Mouse (Mus musculus) retina, embryonic 14.5 days (tissue): Measurements from ENCODE around the gene Commd4.
"Not testable (repeated sequence)": the region's sequence is repeated elsewhere in the genome, so short reads cannot be mapped to it uniquely, and the experiment has no call there.

ENCODE experiments used
- DNase-seq: peaks from one replicate; pipeline ENCODE4 v3.0.0-alpha.2; 2015; ENCODE audit warnings: low spot score

The Commd4 gene

GRCm38 (mm10) chr9:57158013-57158470 lies at the start of gene Commd4:
Commd4 (minus strand) TSS chr9:57158331.
- DNase-seq, result peak; percentile 96

DNA sequence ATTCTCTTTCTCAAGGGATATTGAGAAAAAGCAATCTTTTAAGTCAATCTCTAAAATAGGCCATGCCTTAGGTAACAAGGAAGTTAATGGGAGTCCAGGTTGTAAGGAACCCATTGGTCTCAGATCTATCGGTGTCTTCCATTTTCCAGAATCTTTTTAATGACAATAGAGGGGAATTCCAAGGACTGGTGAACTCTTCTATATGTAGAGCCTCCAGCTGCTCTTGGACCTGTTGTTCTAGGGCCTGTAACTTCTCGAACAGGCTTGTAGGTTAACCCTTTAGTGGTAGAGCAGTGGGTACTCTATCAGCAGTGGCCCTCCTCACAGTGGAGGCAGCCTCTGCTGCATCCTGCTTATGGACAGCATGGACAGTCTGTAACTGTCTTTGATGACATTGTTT lies 48.8 kb upstream of the Commd4 start:
- no peak for DNase-seq

DNA sequence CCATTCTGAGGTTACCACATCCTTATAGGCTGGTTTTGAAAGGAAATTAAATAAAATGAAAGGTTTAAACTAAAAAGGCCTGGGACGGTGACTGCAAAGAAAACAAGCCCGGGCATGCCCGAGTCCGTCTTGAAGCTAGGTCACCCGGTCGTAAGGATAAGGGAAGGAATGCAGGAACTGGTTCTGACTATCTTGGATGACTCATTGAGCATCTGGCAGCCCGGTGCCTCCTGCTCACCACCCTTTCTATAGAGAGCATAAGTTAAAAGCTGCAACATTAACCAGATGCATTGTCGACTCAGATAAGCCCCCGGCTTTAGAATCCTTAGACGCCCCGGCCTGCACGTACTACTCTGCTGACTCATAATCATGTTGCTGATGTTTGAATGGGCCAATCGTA lies 45.4 kb upstream of the Commd4 start:
- DNase-seq, result not testable (repeated sequence)

DNA sequence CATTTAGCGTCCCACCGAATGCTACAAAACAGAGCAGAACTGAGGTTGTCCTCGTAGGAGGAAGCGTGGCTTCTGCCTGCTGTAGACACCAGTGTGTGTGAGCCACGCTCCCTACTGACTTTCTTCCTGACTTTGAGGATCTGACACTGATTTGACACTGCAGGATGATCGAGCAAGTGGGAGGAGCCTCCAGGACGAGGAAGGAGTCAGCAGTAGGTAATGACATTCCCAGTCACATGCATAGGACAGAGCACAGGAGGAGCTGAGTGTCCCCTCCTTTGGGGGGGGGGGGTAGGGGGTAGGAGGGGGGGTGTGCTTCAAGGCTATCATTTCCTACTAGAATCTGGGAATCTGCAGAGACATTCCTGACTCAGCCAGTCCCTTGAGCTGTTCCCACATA lies 44.9 kb upstream of the Commd4 start:
- DNase-seq, result no peak

GRCm38 (mm10) chr9:57197414-57197813 lies 39.3 kb upstream of the Commd4 start:
- no peak for DNase-seq

DNA sequence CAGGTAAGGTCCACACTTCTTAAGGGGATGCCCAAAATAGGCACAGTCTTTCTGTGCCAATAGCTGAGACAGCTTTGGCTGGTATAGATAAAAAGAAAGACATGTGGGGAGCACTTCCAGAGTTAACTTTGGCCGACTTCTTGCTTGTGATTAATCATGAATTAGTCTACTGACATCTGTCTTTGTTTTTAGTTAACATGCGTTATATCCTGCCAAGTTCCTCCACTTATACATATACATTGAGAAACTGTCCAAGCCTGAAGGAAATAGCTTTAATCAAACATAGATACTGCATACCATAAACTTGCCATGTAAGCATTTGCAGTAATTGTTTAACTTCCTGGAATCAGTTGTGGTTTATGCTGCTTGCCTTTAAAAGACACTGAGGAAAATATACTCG lies 38.6 kb upstream of the Commd4 start:
- no peak for DNase-seq

- DNase-seq, result no peak
Observed at GRCm38 (mm10) chr9:57168411-57168810, 10.3 kb upstream of the Commd4 start.

GRCm38 (mm10) chr9:57166173-57166572 lies 8.0 kb upstream of the Commd4 start:
- no peak for DNase-seq

DNA sequence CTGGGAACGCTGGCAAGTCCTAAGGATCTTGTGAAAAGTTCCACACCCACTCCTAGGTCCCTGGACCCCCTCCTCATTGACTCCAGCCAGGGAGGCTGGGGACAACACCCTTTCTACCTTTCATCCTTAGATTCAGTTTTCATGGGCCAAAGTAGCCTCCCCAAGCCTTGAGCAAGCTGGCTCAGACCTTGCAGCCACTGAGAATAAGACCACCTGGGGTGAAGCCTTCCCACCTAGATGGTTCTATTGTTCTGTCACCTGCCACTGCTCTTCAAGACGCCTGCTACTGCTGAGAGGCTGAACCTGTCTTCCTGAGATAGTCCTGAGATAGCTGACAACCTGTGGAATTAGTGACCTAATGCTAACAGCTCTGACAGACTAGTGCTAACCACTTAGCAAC lies 5.0 kb upstream of the Commd4 start:
- DNase-seq, result no peak

- DNase-seq, result peak; percentile 44
Observed at GRCm38 (mm10) chr9:57162496-57162895, 4.4 kb upstream of the Commd4 start.

GRCm38 (mm10) chr9:57158506-57158905 lies 375 bp upstream of the Commd4 start:
- no peak for DNase-seq

GRCm38 (mm10) chr9:57157499-57157898 lies 632 bp downstream of the Commd4 start:
- no peak for DNase-seq

GRCm38 (mm10) chr9:57156823-57157222 lies 1.3 kb downstream of the Commd4 start:
- no peak for DNase-seq

- DNase-seq, result no peak
Observed at GRCm38 (mm10) chr9:57156383-57156782, 1.7 kb downstream of the Commd4 start.

GRCm38 (mm10) chr9:57152331-57152730 lies 5.8 kb downstream of the Commd4 start:
- no peak for DNase-seq

DNA sequence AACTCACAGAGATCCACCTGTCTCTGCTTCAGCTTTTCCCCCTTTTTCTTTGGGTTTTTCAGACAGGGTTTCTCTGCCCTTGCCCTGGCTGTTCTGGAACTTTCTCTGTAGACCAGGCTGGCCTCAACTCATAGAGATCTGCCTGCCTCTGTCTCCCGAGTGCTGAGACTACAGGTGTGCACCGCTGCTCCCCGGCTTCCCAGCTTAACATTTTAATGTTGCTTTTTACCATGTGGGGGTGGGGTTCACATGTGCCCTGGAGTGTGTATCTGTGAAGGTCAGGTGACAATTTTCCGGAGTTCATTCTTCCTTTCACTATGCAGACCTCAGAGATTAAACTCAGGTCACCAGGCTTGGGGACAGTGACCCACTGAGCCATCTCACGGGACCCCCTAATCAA lies 7.9 kb downstream of the Commd4 start:
- DNase-seq, result no peak

DNA sequence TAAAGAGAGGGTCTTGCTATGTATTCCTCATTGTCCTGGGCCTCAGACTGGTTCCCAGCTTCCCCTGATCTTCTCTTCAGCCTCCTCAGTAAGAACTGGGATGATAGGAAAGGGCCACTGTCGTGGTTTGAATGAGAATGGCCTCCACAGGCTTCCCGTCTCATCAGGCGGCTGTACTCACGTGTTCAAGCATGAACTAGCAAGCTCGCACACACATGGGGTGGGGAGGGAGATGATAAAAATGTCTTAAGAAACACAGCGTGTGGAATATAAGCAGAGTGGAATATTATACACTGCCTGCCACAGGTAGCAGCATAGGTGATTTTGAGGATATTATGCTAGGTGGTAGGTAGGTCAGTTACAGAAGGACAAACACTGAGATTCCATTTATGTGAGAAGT lies 9.1 kb downstream of the Commd4 start:
- no peak for DNase-seq

GRCm38 (mm10) chr9:57148144-57148878 lies 9.8 kb downstream of the Commd4 start, which contains the start of gene Neil1:
Neil1 (minus strand) TSS chr9:57148305.
- DNase-seq, result peak; percentile 90

DNA sequence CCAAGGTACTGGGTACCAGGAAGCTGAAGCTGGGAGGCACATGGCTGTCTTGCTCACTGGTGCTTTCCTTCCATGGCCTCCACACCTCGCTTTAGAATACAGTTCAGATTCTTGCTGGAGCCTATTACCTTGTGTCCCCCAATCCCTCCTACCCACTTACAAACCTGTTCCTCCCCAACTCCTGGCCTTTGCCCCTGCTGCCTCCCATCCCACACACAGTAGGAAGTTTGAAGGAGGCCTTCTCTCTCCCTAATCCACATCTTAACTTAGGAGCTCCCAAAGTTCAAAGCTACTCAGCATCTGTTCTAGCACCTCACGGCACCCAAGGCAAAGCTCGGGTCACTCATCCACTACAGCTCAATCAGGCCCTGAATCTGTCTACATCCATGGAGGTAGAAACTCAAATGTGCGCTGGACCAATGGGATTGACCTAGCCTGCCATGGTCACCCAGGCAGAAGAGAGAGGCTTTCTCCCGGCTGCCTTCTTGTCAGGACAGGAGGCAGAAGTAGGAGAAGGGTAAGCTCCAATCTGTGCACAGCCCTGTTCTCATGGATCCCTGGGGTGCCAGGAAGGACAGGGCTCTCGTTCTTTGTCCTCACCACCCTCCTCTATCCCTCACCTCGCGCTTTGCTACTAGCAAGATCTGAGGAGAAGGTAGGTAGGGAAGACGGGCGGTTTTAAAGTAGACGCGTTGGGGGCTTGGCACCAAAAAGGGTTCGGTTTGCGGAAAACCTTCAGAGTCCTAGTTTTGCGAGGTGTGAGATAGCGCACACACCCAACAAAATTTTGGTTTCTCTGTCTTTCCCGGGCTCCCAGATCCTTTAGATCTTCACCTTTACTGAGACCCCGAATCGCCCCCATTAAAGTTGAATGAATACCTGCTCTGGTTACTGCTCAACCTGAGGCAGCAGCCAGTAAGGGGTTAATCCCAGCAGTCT lies 10.7 kb downstream of the Commd4 start:
- DNase-seq, result peak; percentile 41

- no peak for DNase-seq
Observed at GRCm38 (mm10) chr9:57146451-57147066, 11.6 kb downstream of the Commd4 start.

DNA sequence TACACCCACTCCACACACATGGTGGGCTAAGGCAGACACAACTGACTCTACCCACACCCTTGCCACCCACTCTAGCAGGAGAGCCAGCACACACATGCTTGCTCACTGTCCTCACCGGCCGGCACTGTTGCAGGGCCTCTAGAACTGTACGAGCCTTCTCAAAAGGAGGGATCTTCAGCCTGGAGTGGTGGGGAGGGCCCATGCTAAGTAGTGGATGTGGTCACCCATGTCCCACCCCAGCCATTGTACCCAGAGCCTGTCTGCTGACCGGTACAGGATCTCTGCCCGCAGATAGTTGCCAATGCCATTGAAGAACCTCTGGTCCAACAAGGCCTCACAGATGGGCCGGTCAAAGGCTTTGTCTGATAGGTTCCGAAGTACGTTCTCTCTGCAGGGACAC lies 13.3 kb downstream of the Commd4 start:
- DNase-seq, result no peak

- DNase-seq, result no peak
Observed at GRCm38 (mm10) chr9:57143212-57143611, 14.9 kb downstream of the Commd4 start.
